Mouse (Mus musculus): ENCODE results near the gene Tmc1. TPM values are rescaled to one million over a fixed set of nuclear protein-coding genes. Genes with fewer than 3 reads are reported as not detected.

Tmc1 gene
- total and polyA plus RNA-seq, 3 experiments = 0.14 TPM; not detected in 2

GRCm38 (mm10) chr19:20796001-20796400, 158.0 kb downstream of the Tmc1 start:
- 51% methylated on average over 4 of the region's 4 CpGs for WGBS
- no peak for TF ChIP-seq POLR2A (IDR thresholded peaks at IDR 0.05; ENCODE audit: insufficient read depth, low read depth, low read length)
- TF ChIP-seq CTCF (IDR thresholded peaks at IDR 0.05) = no peak
- TF ChIP-seq EP300 (IDR thresholded peaks at IDR 0.05; ENCODE audit: insufficient read depth, low read depth, low read length) = no peak

GRCm38 (mm10) chr19:20794999-20795398, 159.0 kb downstream of the Tmc1 start:
- H3K4me3 ChIP-seq = no peak overlapping the region
- 81% methylated on average over 3 of the region's 3 CpGs for WGBS
- intact Hi-C loops (cut with DNase I) = no loop called here
- DNase-seq = no peak
- H3K36me3 ChIP-seq (ENCODE audit: control insufficient read depth, insufficient read depth, low read length) = no peaks in the 10 kb centered on the region
- H3K9ac ChIP-seq (ENCODE audit: low read depth, low read length) = no peak overlapping the region
- no peaks in the 10 kb centered on the region for H3K27me3 ChIP-seq (ENCODE audit: control insufficient read depth, insufficient read depth, low read length)
- no peaks in the 10 kb centered on the region for H3K79me2 ChIP-seq (replicated peaks; ENCODE audit: control insufficient read depth, insufficient read depth, low read length)
- H3K4me1 ChIP-seq (ENCODE audit: control insufficient read depth, insufficient read depth, low read length) = no peaks in the 10 kb centered on the region
- H3K27ac ChIP-seq = no peak overlapping the region
- no peak for TF ChIP-seq EP300 (IDR thresholded peaks at IDR 0.05; ENCODE audit: insufficient read depth, low read depth, low read length)
- TF ChIP-seq CTCF (IDR thresholded peaks at IDR 0.05) = no peak
- TF ChIP-seq POLR2A (IDR thresholded peaks at IDR 0.05; ENCODE audit: insufficient read depth, low read depth, low read length) = no peak

More at GRCm38 (mm10) chr19:20796001-20796400, 158.0 kb downstream of the Tmc1 start:
- Histone ChIP-seq H3K36me3 (ENCODE audit: control insufficient read depth, insufficient read depth, low read length) (no peaks in the 10 kb centered on the region), H3K4me1 (ENCODE audit: control insufficient read depth, insufficient read depth, low read length) (no peaks in the 10 kb centered on the region), H3K79me2 (replicated peaks; ENCODE audit: control insufficient read depth, insufficient read depth, low read length) (no peaks in the 10 kb centered on the region), H3K27ac (no peak overlapping the region), H3K4me3 (no peak overlapping the region), H3K9ac (ENCODE audit: low read depth, low read length) (no peak overlapping the region), H3K27me3 (ENCODE audit: control insufficient read depth, insufficient read depth, low read length) (no peaks in the 10 kb centered on the region)
- DNase-seq = no peak
- intact Hi-C loops (cut with DNase I) = loop anchor here (2.0 kb wide), 1 partner anchor 769 kb away; no protein-coding TSS in a partner anchor

GRCm38 (mm10) chr19:20792811-20793210, 161.2 kb downstream of the Tmc1 start:
- WGBS = 98% methylated on average over 2 of the region's 2 CpGs
- intact Hi-C loops (cut with DNase I) = no loop called here
- DNase-seq = no peak

GRCm38 (mm10) chr19:20787289-20787688, 166.7 kb downstream of the Tmc1 start:
- Histone ChIP-seq H3K36me3 (ENCODE audit: control insufficient read depth, insufficient read depth, low read length) (no peaks in the 10 kb centered on the region), H3K4me3 (no peak overlapping the region), H3K9ac (ENCODE audit: low read depth, low read length) (no peak overlapping the region), H3K79me2 (replicated peaks; ENCODE audit: control insufficient read depth, insufficient read depth, low read length) (no peaks in the 10 kb centered on the region), H3K27ac (no peak overlapping the region), H3K27me3 (ENCODE audit: control insufficient read depth, insufficient read depth, low read length) (no peaks in the 10 kb centered on the region), H3K4me1 (ENCODE audit: control insufficient read depth, insufficient read depth, low read length) (no peaks in the 10 kb centered on the region)
- TF ChIP-seq EP300 (IDR thresholded peaks at IDR 0.05; ENCODE audit: insufficient read depth, low read depth, low read length) (no peak), POLR2A (IDR thresholded peaks at IDR 0.05; ENCODE audit: insufficient read depth, low read depth, low read length) (no peak), CTCF (IDR thresholded peaks at IDR 0.05) (no peak)
- WGBS = 65% methylated on average over 6 of the region's 6 CpGs
- intact Hi-C loops (cut with DNase I) = no loop called here
- DNase-seq = no peak

More at GRCm38 (mm10) chr19:20792811-20793210, 161.2 kb downstream of the Tmc1 start:
- Histone ChIP-seq H3K36me3 (ENCODE audit: control insufficient read depth, insufficient read depth, low read length) (no peaks in the 10 kb centered on the region), H3K9ac (ENCODE audit: low read depth, low read length) (no peak overlapping the region), H3K79me2 (replicated peaks; ENCODE audit: control insufficient read depth, insufficient read depth, low read length) (no peaks in the 10 kb centered on the region), H3K27ac (no peak overlapping the region), H3K4me3 (no peak overlapping the region), H3K27me3 (ENCODE audit: control insufficient read depth, insufficient read depth, low read length) (no peaks in the 10 kb centered on the region), H3K4me1 (ENCODE audit: control insufficient read depth, insufficient read depth, low read length) (no peaks in the 10 kb centered on the region)
- TF ChIP-seq EP300 (IDR thresholded peaks at IDR 0.05; ENCODE audit: insufficient read depth, low read depth, low read length) (no peak), CTCF (IDR thresholded peaks at IDR 0.05) (no peak)

GRCm38 (mm10) chr19:20775681-20776080, 178.3 kb downstream of the Tmc1 start:
- Histone ChIP-seq H3K4me1 (ENCODE audit: control insufficient read depth, insufficient read depth, low read length) (no peaks in the 10 kb centered on the region), H3K9ac (ENCODE audit: low read depth, low read length) (no peak overlapping the region), H3K27ac (no peak overlapping the region), H3K27me3 (ENCODE audit: control insufficient read depth, insufficient read depth, low read length) (no peaks in the 10 kb centered on the region), H3K79me2 (replicated peaks; ENCODE audit: control insufficient read depth, insufficient read depth, low read length) (no peaks in the 10 kb centered on the region), H3K36me3 (ENCODE audit: control insufficient read depth, insufficient read depth, low read length) (no peaks in the 10 kb centered on the region), H3K4me3 (no peak overlapping the region)
- intact Hi-C loops (cut with DNase I) = no loop called here
- no peak for DNase-seq
- TF ChIP-seq POLR2A (IDR thresholded peaks at IDR 0.05; ENCODE audit: insufficient read depth, low read depth, low read length) (no peak), EP300 (IDR thresholded peaks at IDR 0.05; ENCODE audit: insufficient read depth, low read depth, low read length) (no peak), CTCF (IDR thresholded peaks at IDR 0.05) (no peak)
- WGBS = 44% methylated on average over 2 of the region's 2 CpGs

GRCm38 (mm10) chr19:20773941-20774340, 180.1 kb downstream of the Tmc1 start:
- intact Hi-C loops (cut with DNase I) = no loop called here
- no peak overlapping the region for H3K27ac ChIP-seq
- no peak overlapping the region for H3K4me3 ChIP-seq
- 67% methylated on average over 7 of the region's 7 CpGs for WGBS
- DNase-seq = no peak
- no peaks in the 10 kb centered on the region for H3K27me3 ChIP-seq (ENCODE audit: control insufficient read depth, insufficient read depth, low read length)
- no peaks in the 10 kb centered on the region for H3K4me1 ChIP-seq (ENCODE audit: control insufficient read depth, insufficient read depth, low read length)
- H3K79me2 ChIP-seq (replicated peaks; ENCODE audit: control insufficient read depth, insufficient read depth, low read length) = no peaks in the 10 kb centered on the region
- TF ChIP-seq EP300 (IDR thresholded peaks at IDR 0.05; ENCODE audit: insufficient read depth, low read depth, low read length) (no peak), POLR2A (IDR thresholded peaks at IDR 0.05; ENCODE audit: insufficient read depth, low read depth, low read length) (no peak), CTCF (IDR thresholded peaks at IDR 0.05) (no peak)
- no peaks in the 10 kb centered on the region for H3K36me3 ChIP-seq (ENCODE audit: control insufficient read depth, insufficient read depth, low read length)
- H3K9ac ChIP-seq (ENCODE audit: low read depth, low read length) = no peak overlapping the region
